Mouse (Mus musculus): Measurements from ENCODE around the gene Cd81. TPM values are rescaled to one million over a fixed set of nuclear protein-coding genes. Genes with fewer than 3 reads are reported as not detected.

Gene Cd81
- polyA plus RNA-seq, 1 experiment from 2014 or later = 701 TPM

- no peaks in the 10 kb centered on the region for H3K9me3 ChIP-seq (replicated peaks)
- no peaks in the 10 kb centered on the region for H3K36me3 ChIP-seq
- H3K9ac ChIP-seq = peak within 1 kb of the TSS; percentile 80
- H3K4me1 ChIP-seq (replicated peaks) = peaks cover 49% of the 10 kb centered on the region
- no peak within 1 kb of the TSS for H3K27ac ChIP-seq (ENCODE audit: poor library complexity, severe bottlenecking)
- H3K27me3 ChIP-seq (replicated peaks) = peaks cover 42% of the 10 kb centered on the region
- peak within 1 kb of the TSS; percentile 62 for H3K4me3 ChIP-seq
- WGBS = 66% methylated on average over 4 of the region's 4 CpGs
- ATAC-seq (ENCODE audit: insufficient number of reproducible peaks, low FRiP score) = no peak
- peak within 1 kb of the TSS; percentile 94 for H3K4me2 ChIP-seq
Measured at GRCm38 (mm10) chr7:143106062-143106461, 53.5 kb downstream of the Cd81 start, which contains the start of gene Kcnq1. Gene Kcnq1, plus strand, starts transcription at chr7:143106362.

GRCm38 (mm10) chr7:143106672-143107465, 54.3 kb downstream of the Cd81 start:
- H3K27ac ChIP-seq (ENCODE audit: poor library complexity, severe bottlenecking) = no peak overlapping the region
- 5% methylated on average over 57 of the region's 57 CpGs for WGBS
- H3K4me1 ChIP-seq (replicated peaks) = peaks cover 57% of the 10 kb centered on the region
- H3K9ac ChIP-seq = peak overlapping the region; percentile 80
- peak overlapping the region; percentile 62 for H3K4me3 ChIP-seq
- ATAC-seq (ENCODE audit: insufficient number of reproducible peaks, low FRiP score) = peak; percentile 58
- peak overlapping the region; percentile 94 for H3K4me2 ChIP-seq
- peaks cover 42% of the 10 kb centered on the region for H3K27me3 ChIP-seq (replicated peaks)
- H3K36me3 ChIP-seq = no peaks in the 10 kb centered on the region
- H3K9me3 ChIP-seq (replicated peaks) = no peaks in the 10 kb centered on the region

DNA sequence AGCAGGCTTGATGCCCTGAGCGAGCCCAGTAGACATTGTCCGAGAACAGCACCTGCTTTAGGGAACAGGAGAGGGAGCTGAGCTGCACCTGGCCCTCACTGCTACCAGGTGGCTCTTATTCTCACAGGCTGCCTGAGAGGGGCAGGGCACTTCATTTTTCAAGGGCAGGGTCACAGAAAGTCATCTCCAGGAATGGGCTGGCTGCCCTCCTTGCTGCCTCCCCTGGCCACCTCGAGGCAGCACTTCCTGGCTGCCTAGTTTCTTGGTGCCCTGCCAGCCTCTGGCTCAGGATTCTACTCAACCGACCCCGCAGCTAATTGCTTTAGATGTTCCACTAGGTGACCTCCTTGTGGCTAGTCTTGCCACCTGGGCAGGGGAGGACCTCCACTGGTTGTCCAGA, 55.7 kb downstream of the Cd81 start:
- peak overlapping the region; percentile 62 for H3K4me3 ChIP-seq
- ATAC-seq (ENCODE audit: insufficient number of reproducible peaks, low FRiP score) = no peak
- 40% methylated on average over 5 of the region's 5 CpGs for WGBS
- no peaks in the 10 kb centered on the region for H3K9me3 ChIP-seq (replicated peaks)
- H3K4me1 ChIP-seq (replicated peaks) = peaks cover 70% of the 10 kb centered on the region
- peak overlapping the region; percentile 80 for H3K9ac ChIP-seq
- peak overlapping the region; percentile 94 for H3K4me2 ChIP-seq
- no peaks in the 10 kb centered on the region for H3K36me3 ChIP-seq
- H3K27me3 ChIP-seq (replicated peaks) = peaks cover 42% of the 10 kb centered on the region
- H3K27ac ChIP-seq (ENCODE audit: poor library complexity, severe bottlenecking) = peak overlapping the region; percentile 48

DNA sequence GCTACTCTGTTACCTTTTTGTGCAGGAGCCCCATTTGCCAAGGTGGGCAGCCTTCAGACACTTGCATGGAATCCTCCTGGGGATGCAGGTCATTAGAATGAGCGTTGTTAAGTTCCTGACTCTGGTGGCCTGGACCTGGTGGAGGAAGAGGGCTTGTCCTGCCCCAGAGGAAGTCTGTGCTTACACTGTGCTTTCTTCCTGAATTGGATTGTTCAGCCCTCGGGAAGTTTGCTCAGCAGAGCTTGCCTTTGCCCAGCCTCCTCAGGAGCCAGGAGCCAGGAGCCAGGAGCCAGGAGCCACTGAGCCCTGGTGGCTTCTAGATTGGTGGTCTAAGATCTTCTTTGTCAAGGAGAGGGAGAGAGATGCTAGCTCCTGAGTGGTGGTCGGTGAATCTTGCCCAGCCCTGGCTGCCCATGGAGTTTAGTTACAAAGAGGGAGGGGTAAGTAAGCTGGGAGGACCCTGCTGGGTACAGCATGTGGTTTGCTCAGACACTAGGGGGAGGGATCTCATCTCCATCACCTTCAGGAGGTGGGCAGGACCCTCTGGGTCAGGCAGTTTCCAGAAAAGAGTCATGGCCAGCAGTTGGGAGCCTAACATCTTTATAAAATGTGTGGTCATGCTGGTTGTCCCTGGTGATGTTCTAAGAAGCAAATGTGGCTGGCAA, 56.6 kb downstream of the Cd81 start:
- peak overlapping the region; percentile 8; the same call in 1 of the 2 replicates for H3K4me3 ChIP-seq
- peak overlapping the region; percentile 80 for H3K9ac ChIP-seq
- H3K4me1 ChIP-seq (replicated peaks) = peaks cover 74% of the 10 kb centered on the region
- peak overlapping the region; percentile 48 for H3K27ac ChIP-seq (ENCODE audit: poor library complexity, severe bottlenecking)
- no peaks in the 10 kb centered on the region for H3K9me3 ChIP-seq (replicated peaks)
- no peaks in the 10 kb centered on the region for H3K36me3 ChIP-seq
- WGBS = 18% methylated on average over 3 of the region's 3 CpGs
- H3K4me2 ChIP-seq = peak overlapping the region; percentile 94
- peaks cover 42% of the 10 kb centered on the region for H3K27me3 ChIP-seq (replicated peaks)
- no peak for ATAC-seq (ENCODE audit: insufficient number of reproducible peaks, low FRiP score)

GRCm38 (mm10) chr7:143109696-143110095, 57.2 kb downstream of the Cd81 start:
- Histone ChIP-seq H3K4me1 (replicated peaks) (peaks cover 74% of the 10 kb centered on the region), H3K4me2 (peak overlapping the region; percentile 94), H3K4me3 (no peak overlapping the region), H3K36me3 (no peaks in the 10 kb centered on the region), H3K9ac (peak overlapping the region; percentile 57; the same call in 1 of the 2 replicates), H3K27me3 (replicated peaks) (peaks cover 37% of the 10 kb centered on the region), H3K27ac (ENCODE audit: poor library complexity, severe bottlenecking) (peak overlapping the region; percentile 95), H3K9me3 (replicated peaks) (no peaks in the 10 kb centered on the region)
- ATAC-seq (ENCODE audit: insufficient number of reproducible peaks, low FRiP score) = no peak
- 54% methylated on average over 3 of the region's 3 CpGs for WGBS

- H3K4me3 ChIP-seq = no peak overlapping the region
- H3K27ac ChIP-seq (ENCODE audit: poor library complexity, severe bottlenecking) = peak overlapping the region; percentile 95
- H3K9ac ChIP-seq = 0 out of 2 replicates have a peak overlapping the region, but pooled peaks have one; percentile 0
- WGBS = 52% methylated on average over 1 of the region's 1 CpGs
- peaks cover 74% of the 10 kb centered on the region for H3K4me1 ChIP-seq (replicated peaks)
- H3K9me3 ChIP-seq (replicated peaks) = no peaks in the 10 kb centered on the region
- ATAC-seq (ENCODE audit: insufficient number of reproducible peaks, low FRiP score) = no peak
- peaks cover 26% of the 10 kb centered on the region for H3K27me3 ChIP-seq (replicated peaks)
- H3K36me3 ChIP-seq = no peaks in the 10 kb centered on the region
- peak overlapping the region; percentile 20 for H3K4me2 ChIP-seq
Measured at GRCm38 (mm10) chr7:143110803-143111202, 58.3 kb downstream of the Cd81 start.

DNA sequence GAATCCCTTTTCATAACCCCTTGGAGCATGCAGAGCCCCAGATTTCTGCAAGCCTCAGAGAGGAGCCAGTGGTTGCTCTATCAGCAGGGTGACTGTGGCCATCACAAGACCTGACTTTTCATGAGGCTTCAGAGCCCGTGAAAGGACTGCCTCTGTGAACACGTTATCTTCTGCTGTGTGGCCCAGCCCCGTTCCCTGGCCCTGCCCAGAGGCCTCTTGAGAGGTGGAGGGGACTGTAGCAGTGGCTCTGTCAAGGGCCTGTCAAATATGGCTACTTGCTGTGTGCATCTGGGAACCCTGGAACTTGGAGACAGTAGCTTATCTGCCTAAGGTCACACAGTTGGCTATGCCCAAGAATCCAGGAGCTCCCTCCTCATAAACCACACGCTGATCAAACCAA, 59.2 kb downstream of the Cd81 start:
- Histone ChIP-seq H3K36me3 (no peaks in the 10 kb centered on the region), H3K4me1 (replicated peaks) (peaks cover 67% of the 10 kb centered on the region), H3K4me3 (no peak overlapping the region), H3K4me2 (peak overlapping the region; percentile 20), H3K9ac (no peak overlapping the region), H3K27ac (ENCODE audit: poor library complexity, severe bottlenecking) (peak overlapping the region; percentile 95), H3K9me3 (replicated peaks) (no peaks in the 10 kb centered on the region), H3K27me3 (replicated peaks) (peaks cover 17% of the 10 kb centered on the region)
- WGBS = 26% methylated on average over 4 of the region's 4 CpGs
- ATAC-seq (ENCODE audit: insufficient number of reproducible peaks, low FRiP score) = 0 out of 2 replicates have a peak, but pooled peaks have one; percentile 53

GRCm38 (mm10) chr7:143112395-143112794, 59.9 kb downstream of the Cd81 start:
- no peak overlapping the region for H3K4me3 ChIP-seq
- H3K4me2 ChIP-seq = peak overlapping the region; percentile 20
- no peak overlapping the region for H3K9ac ChIP-seq
- 20% methylated on average over 1 of the region's 1 CpGs for WGBS
- peaks cover 60% of the 10 kb centered on the region for H3K4me1 ChIP-seq (replicated peaks)
- H3K27me3 ChIP-seq (replicated peaks) = peaks cover 11% of the 10 kb centered on the region
- peak overlapping the region; percentile 95 for H3K27ac ChIP-seq (ENCODE audit: poor library complexity, severe bottlenecking)
- no peaks in the 10 kb centered on the region for H3K36me3 ChIP-seq
- peak; percentile 63 for ATAC-seq (ENCODE audit: insufficient number of reproducible peaks, low FRiP score)
- H3K9me3 ChIP-seq (replicated peaks) = no peaks in the 10 kb centered on the region

GRCm38 (mm10) chr7:143114773-143115172, 62.2 kb downstream of the Cd81 start:
- no peak overlapping the region for H3K4me2 ChIP-seq
- no peaks in the 10 kb centered on the region for H3K27me3 ChIP-seq (replicated peaks)
- H3K4me1 ChIP-seq (replicated peaks) = peaks cover 56% of the 10 kb centered on the region
- no peak overlapping the region for H3K4me3 ChIP-seq
- no peaks in the 10 kb centered on the region for H3K36me3 ChIP-seq
- H3K27ac ChIP-seq (ENCODE audit: poor library complexity, severe bottlenecking) = no peak overlapping the region
- no peaks in the 10 kb centered on the region for H3K9me3 ChIP-seq (replicated peaks)
- H3K9ac ChIP-seq = no peak overlapping the region
- no peak for ATAC-seq (ENCODE audit: insufficient number of reproducible peaks, low FRiP score)

GRCm38 (mm10) chr7:143116521-143116920, 64.0 kb downstream of the Cd81 start:
- H3K36me3 ChIP-seq = no peaks in the 10 kb centered on the region
- no peak overlapping the region for H3K27ac ChIP-seq (ENCODE audit: poor library complexity, severe bottlenecking)
- ATAC-seq (ENCODE audit: insufficient number of reproducible peaks, low FRiP score) = no peak
- no peak overlapping the region for H3K4me2 ChIP-seq
- H3K9ac ChIP-seq = no peak overlapping the region
- no peaks in the 10 kb centered on the region for H3K27me3 ChIP-seq (replicated peaks)
- H3K9me3 ChIP-seq (replicated peaks) = no peaks in the 10 kb centered on the region
- 85% methylated on average over 5 of the region's 5 CpGs for WGBS
- H3K4me3 ChIP-seq = no peak overlapping the region
- peaks cover 56% of the 10 kb centered on the region for H3K4me1 ChIP-seq (replicated peaks)
